Mouse (Mus musculus): ENCODE measurements around the gene Asxl1. TPM values are rescaled to one million over a fixed set of nuclear protein-coding genes. Genes with fewer than 3 reads are reported as not detected.
A peak's percentile ranks its signal among the peaks of the same experiment; 100 is the strongest.

Asxl1 gene
- 4.9 and 6.2 TPM in 2 replicates for polyA plus RNA-seq (2012; ENCODE audit: insufficient read depth, insufficient read length, missing spikeins)

- peak within 1 kb of the TSS; percentile 94 for H3K27ac ChIP-seq (replicated peaks; ENCODE audit: low read depth, low read length)
- peaks cover 9% of the 10 kb centered on the region; the same call in 1 of the 2 replicates for H3K4me1 ChIP-seq (ENCODE audit: control insufficient read depth, insufficient read depth, insufficient read length, low read length)
Observed at GRCm38 (mm10) chr2:153345454-153346220, at the start of gene Asxl1. Gene Asxl1 (plus strand): TSS chr2:153345829.

GRCm38 (mm10) chr2:153297771-153298170 lies 47.9 kb upstream of the Asxl1 start:
- H3K27ac ChIP-seq (replicated peaks; ENCODE audit: low read depth, low read length), result no peak overlapping the region
- H3K4me1 ChIP-seq (ENCODE audit: control insufficient read depth, insufficient read depth, insufficient read length, low read length), result no peaks in the 10 kb centered on the region
- H3K4me3 ChIP-seq (ENCODE audit: insufficient read depth, low read depth, low read length), result no peak overlapping the region

More at GRCm38 (mm10) chr2:153345454-153346220, at the start of gene Asxl1:
- H3K4me3 ChIP-seq (ENCODE audit: insufficient read depth, low read depth, low read length), result peak within 1 kb of the TSS; percentile 96

- Histone ChIP-seq H3K27ac (replicated peaks; ENCODE audit: low read depth, low read length) (peak overlapping the region; percentile 26; the same call in 1 of the 2 replicates), H3K4me1 (ENCODE audit: control insufficient read depth, insufficient read depth, insufficient read length, low read length) (no peaks in the 10 kb centered on the region), H3K4me3 (ENCODE audit: insufficient read depth, low read depth, low read length) (no peak overlapping the region)
Observed at GRCm38 (mm10) chr2:153298460-153298859, 47.2 kb upstream of the Asxl1 start.

DNA sequence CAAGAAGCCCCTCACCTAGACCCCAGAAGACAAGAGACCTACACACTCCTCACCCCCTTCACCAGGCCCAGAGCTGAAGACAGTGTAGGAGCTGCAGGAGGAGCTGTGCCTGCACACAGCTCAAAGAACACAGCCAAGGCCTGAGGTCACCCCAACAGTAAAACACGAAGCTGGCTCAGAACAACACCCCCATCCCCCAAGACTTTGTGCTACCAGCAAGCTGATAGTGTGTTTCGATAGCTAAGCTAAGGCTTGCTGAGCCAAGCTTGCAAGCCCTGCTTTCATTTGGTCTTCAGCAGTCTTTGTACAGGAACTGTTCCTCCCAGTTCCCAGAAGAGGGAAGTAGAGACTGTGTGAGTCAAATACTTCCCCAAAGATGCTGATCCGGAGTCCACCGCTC lies 46.8 kb upstream of the Asxl1 start:
- Histone ChIP-seq H3K27ac (replicated peaks; ENCODE audit: low read depth, low read length) (peak overlapping the region; percentile 26; the same call in 1 of the 2 replicates), H3K4me3 (ENCODE audit: insufficient read depth, low read depth, low read length) (no peak overlapping the region), H3K4me1 (ENCODE audit: control insufficient read depth, insufficient read depth, insufficient read length, low read length) (no peaks in the 10 kb centered on the region)

DNA sequence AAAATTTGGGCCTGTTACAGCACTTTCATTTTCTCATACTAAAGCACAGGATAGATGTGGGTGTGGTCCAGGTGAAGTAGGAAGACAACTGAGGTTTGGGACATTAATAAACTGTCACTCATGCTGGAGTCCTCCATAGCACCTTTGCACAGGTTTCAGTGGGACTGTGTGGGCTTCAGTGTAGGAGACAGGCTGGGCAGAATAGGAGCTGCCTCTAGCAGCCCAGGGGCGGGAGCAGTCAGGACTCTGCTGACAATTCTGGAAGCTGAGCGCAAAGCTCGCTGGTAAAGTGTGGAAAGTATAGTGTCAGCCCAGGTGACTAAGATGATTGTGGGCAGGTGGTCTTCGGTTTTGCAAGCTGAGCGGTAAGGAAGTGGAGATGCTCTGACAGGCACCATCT lies 44.5 kb upstream of the Asxl1 start:
- Histone ChIP-seq H3K4me1 (ENCODE audit: control insufficient read depth, insufficient read depth, insufficient read length, low read length) (no peaks in the 10 kb centered on the region), H3K4me3 (ENCODE audit: insufficient read depth, low read depth, low read length) (no peak overlapping the region), H3K27ac (replicated peaks; ENCODE audit: low read depth, low read length) (no peak overlapping the region)

GRCm38 (mm10) chr2:153305240-153305639 lies 40.4 kb upstream of the Asxl1 start:
- peak overlapping the region; percentile 84 for H3K27ac ChIP-seq (replicated peaks; ENCODE audit: low read depth, low read length)

DNA sequence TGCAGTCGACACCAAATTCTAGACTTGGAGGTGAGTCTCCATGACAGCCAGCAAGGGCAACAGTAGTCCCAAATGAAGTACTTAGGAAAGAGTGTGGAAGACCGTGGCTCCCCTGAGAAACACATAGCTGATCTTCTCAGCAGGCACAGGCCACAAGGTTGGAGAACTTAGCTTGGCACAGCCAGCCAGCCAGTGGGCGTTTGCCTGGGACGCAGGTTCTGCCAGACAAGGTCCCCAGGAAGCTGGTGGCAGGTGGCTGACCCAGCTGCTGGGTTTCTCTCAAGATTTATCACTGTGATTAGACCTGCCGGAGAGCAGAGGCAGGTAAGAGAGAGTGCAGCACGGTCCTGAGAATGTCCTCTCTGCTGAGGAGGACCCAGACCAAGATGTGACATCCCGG lies 37.0 kb upstream of the Asxl1 start:
- H3K4me1 ChIP-seq (ENCODE audit: control insufficient read depth, insufficient read depth, insufficient read length, low read length), result peaks cover 3% of the 10 kb centered on the region
- no peak overlapping the region for H3K4me3 ChIP-seq (ENCODE audit: insufficient read depth, low read depth, low read length)
- no peak overlapping the region; the same call in 1 of the 2 replicates for H3K27ac ChIP-seq (replicated peaks; ENCODE audit: low read depth, low read length)

More at GRCm38 (mm10) chr2:153305240-153305639, 40.4 kb upstream of the Asxl1 start:
- Histone ChIP-seq H3K4me1 (ENCODE audit: control insufficient read depth, insufficient read depth, insufficient read length, low read length) (peaks cover 3% of the 10 kb centered on the region), H3K4me3 (ENCODE audit: insufficient read depth, low read depth, low read length) (no peak overlapping the region)

GRCm38 (mm10) chr2:153309106-153309505 lies 36.5 kb upstream of the Asxl1 start:
- no peak overlapping the region for H3K27ac ChIP-seq (replicated peaks; ENCODE audit: low read depth, low read length)
- H3K4me3 ChIP-seq (ENCODE audit: insufficient read depth, low read depth, low read length), result no peak overlapping the region
- H3K4me1 ChIP-seq (ENCODE audit: control insufficient read depth, insufficient read depth, insufficient read length, low read length), result peaks cover 3% of the 10 kb centered on the region

- Histone ChIP-seq H3K4me3 (ENCODE audit: insufficient read depth, low read depth, low read length) (no peak overlapping the region), H3K27ac (replicated peaks; ENCODE audit: low read depth, low read length) (no peak overlapping the region), H3K4me1 (ENCODE audit: control insufficient read depth, insufficient read depth, insufficient read length, low read length) (peaks cover 3% of the 10 kb centered on the region)
Observed at GRCm38 (mm10) chr2:153310228-153310627, 35.4 kb upstream of the Asxl1 start.

DNA sequence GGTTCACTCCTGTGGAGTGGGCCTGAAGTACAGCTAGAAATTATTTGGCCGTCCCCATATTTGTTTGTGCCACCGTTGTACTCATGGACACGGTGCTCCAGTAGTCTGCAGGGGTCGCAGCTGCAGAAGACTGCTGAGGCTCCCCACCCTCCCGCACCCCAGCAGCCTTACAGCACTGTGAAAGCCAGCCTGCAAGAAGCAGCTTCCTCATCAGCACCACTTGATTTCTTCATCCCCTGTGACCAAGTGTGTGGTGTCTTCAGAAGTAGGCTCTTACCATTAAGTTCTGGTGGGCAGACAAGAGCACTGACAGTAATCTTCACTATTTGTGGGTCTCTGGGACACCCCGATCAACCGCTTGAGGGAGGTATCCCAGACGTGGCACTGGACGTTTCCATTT lies 32.7 kb upstream of the Asxl1 start:
- Histone ChIP-seq H3K4me3 (ENCODE audit: insufficient read depth, low read depth, low read length) (no peak overlapping the region), H3K27ac (replicated peaks; ENCODE audit: low read depth, low read length) (no peak overlapping the region), H3K4me1 (ENCODE audit: control insufficient read depth, insufficient read depth, insufficient read length, low read length) (peaks cover 3% of the 10 kb centered on the region)

- H3K27ac ChIP-seq (replicated peaks; ENCODE audit: low read depth, low read length), result no peak overlapping the region
- 0 out of 2 replicates have a peak, but pooled peaks cover 2% of the 10 kb centered on the region for H3K4me1 ChIP-seq (ENCODE audit: control insufficient read depth, insufficient read depth, insufficient read length, low read length)
Observed at GRCm38 (mm10) chr2:153318408-153318807, 27.2 kb upstream of the Asxl1 start.

DNA sequence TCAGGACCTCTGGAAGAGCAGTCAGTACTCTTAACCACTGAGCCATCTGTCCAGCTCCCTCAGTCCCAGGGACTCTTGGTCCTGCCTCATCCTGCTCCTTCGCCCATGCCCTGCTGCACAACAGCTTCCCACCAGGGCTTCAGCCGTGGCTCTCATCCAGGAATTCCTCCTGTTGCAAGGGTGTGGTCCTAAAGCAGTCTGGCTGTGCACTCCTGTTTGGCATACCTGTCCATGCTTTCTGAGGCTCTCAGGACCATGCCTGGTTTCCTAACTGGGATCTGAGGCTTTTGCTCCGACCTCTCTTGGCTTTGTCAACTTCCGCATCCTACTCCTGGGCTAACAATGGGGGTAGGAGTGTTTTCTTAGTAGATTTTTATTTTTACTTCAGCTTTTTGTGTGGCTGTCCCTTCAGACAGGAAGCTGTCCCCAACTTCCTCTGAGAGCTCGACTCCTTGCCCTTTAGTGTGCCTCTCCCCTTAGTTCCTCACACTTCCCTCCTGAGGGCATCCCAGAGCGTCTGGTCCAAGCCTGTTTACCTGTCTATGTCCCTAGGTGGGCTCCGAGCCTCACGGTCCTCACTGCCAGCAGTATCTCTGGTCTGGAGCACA lies 26.5 kb upstream of the Asxl1 start:
- peak overlapping the region; percentile 61 for H3K27ac ChIP-seq (replicated peaks; ENCODE audit: low read depth, low read length)
- 0 out of 2 replicates have a peak, but pooled peaks cover 2% of the 10 kb centered on the region for H3K4me1 ChIP-seq (ENCODE audit: control insufficient read depth, insufficient read depth, insufficient read length, low read length)
- no peak overlapping the region for H3K4me3 ChIP-seq (ENCODE audit: insufficient read depth, low read depth, low read length)

More at GRCm38 (mm10) chr2:153318408-153318807, 27.2 kb upstream of the Asxl1 start:
- no peak overlapping the region for H3K4me3 ChIP-seq (ENCODE audit: insufficient read depth, low read depth, low read length)

GRCm38 (mm10) chr2:153325706-153326376 lies 19.8 kb upstream of the Asxl1 start:
- H3K27ac ChIP-seq (replicated peaks; ENCODE audit: low read depth, low read length), result no peak overlapping the region
- no peak overlapping the region for H3K4me3 ChIP-seq (ENCODE audit: insufficient read depth, low read depth, low read length)
- H3K4me1 ChIP-seq (ENCODE audit: control insufficient read depth, insufficient read depth, insufficient read length, low read length), result no peaks in the 10 kb centered on the region

DNA sequence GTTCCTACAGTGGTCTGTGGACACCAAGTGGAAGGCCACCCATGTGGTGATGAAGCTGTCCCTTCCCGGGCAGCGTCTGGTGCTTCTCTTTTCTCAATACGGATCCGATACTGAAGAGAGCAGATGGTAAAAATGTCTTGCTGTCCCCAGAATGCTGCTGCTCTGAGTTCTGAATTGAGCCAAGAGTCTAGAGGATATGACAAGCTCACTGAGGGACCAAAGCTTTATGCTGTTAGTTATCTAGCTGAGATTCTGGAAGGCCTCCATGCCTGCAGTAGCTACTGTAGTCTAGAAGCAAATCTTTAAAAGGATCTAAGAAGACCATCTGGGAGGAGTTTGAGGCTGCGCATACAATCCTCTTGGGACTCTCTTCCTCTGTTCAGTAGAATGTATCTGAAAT lies 13.4 kb upstream of the Asxl1 start:
- Histone ChIP-seq H3K4me1 (ENCODE audit: control insufficient read depth, insufficient read depth, insufficient read length, low read length) (no peaks in the 10 kb centered on the region), H3K27ac (replicated peaks; ENCODE audit: low read depth, low read length) (no peak overlapping the region)

DNA sequence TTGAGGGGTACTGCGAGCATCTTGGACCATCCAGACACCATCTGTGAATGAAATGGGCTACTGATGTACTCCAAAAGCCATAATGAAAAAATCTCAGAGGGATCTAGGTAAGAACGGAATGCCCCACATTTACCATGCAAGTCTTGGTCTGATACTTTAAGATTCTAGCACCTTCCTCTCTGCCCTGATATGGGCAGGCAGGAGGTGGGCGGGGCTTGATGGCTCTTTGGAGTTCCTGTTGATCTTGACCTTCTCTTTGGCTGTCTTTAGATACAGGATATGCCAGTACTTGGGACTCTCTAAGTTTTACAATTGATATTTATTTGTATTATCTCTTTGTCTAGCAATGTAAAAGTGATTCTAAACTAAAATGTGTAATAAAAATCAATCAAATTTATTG lies 12.6 kb upstream of the Asxl1 start:
- no peak overlapping the region for H3K27ac ChIP-seq (replicated peaks; ENCODE audit: low read depth, low read length)
- no peak overlapping the region for H3K4me3 ChIP-seq (ENCODE audit: insufficient read depth, low read depth, low read length)
- H3K4me1 ChIP-seq (ENCODE audit: control insufficient read depth, insufficient read depth, insufficient read length, low read length), result peaks cover 4% of the 10 kb centered on the region; the same call in 1 of the 2 replicates

More for the DNA sequence above, 13.4 kb upstream of the Asxl1 start:
- no peak overlapping the region for H3K4me3 ChIP-seq (ENCODE audit: insufficient read depth, low read depth, low read length)

Measured in brown adipose tissue, adult 24 weeks (tissue).